Mouse (Mus musculus) kidney, postnatal 36 days (tissue): ENCODE results near the gene Bco2.
A peak's percentile ranks its signal among the peaks of the same experiment; 100 is the strongest.

Experiments
- DNase-seq, 2 experiments: peaks; one replicate each; pipeline ENCODE4 v3.0.0; 2021 to 2022; ENCODE audit warnings: mixed read lengths in 2 of 2

Bco2 gene

DNA sequence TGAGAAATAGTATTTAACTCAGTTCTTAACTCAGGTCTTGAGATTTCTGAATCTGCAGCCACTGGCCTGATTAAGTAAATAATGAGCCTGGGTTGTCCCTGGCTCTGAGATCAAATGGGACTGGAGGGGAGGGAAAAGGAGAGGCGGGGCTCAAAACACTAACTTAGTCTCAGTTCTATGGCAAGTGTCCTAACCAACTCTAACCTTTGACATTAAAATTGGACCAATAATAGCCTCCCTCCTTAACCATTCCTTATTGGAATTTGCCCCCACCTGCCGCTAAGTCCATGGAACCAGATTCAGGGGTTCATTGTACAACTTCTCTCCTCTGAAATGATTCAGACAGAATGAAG is at the start of gene Bco2:
Gene Bco2 (minus strand): TSS at position 88 of the 353 bp plus-strand sequence.
- DNase-seq: peak; percentile 62 to 79

DNA sequence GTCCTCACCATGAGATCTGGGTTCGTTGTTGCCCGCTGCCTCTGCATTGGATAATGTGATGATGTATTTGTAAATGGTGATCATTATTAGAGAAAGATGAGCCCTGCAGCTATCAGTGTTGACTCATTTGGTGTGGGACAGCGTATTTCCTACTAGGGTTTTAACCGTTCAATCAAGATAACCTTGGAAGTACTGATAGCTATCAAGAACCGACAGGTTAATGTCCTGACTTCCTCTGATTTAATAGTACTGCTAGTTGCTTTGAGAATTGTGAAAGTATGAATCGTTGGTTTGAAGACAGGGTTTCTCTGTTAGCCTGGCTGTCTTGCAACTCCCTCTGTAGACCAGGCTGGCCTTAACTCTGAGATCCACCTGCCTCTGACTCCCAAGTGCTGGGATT is 49.4 kb upstream of the Bco2 start:
- DNase-seq: no peak

DNA sequence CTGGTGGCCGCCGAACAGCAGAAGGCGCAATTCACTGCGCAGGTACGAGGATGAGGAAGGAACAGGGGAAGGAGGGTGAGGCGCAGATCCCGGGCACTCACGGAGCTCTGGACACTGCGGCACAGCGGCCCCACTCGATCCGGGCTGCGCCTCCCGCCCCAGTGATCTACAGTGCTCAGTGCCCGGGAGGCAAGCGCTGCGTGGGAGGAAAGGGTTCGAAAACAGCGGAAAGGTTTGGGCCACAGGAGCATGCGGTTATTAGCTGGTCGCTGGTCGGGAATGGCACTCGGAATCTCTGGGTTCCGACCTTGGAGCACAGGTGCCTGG is 49.0 kb upstream of the Bco2 start:
- DNase-seq: no peak

DNA sequence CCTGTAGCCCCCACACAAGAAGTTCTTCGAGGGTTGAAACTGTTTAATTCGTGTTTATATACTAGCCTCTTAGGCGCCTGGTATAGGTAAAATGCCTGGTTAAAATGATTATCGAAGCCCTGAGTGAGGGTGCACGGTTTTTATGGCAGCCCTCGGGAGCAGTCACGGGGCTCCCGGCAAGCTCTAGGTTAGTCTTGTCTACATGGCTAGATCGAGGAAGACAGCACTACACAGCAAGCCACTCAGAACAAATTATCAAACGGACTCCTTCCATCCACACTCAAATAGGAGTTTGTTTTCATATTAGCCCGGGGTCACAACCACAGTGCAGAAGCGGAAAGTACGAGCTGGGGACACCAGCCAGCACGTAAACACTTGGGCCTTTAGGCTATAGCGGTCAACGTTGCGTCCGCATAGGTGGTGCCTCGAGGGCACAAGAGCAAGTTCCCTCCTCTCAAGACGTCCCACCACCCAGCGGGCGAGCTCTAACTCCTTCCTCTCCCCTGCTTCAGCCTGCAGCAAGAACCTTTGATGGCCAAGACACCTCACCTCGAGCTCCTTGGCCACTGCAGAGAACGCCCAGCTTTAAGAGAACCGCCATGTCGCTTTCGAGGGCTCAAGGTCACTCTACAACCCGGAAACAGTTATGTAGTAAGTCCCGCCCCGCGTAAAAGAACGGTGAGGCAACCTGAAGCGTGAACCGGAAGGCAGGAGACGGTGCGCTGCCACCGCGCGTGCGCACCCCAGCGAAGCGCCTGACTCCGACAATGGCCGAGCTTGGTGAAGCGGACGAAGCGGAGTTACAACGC is 48.4 kb upstream of the Bco2 start, which contains the start of the genes Sdhd and Timm8b:
Gene Sdhd (minus strand): TSS at position 624 of the 809 bp plus-strand sequence.
Gene Timm8b (plus strand): TSS at position 722 of the 809 bp plus-strand sequence.
- peak; percentile 95 to 97 for DNase-seq

DNA sequence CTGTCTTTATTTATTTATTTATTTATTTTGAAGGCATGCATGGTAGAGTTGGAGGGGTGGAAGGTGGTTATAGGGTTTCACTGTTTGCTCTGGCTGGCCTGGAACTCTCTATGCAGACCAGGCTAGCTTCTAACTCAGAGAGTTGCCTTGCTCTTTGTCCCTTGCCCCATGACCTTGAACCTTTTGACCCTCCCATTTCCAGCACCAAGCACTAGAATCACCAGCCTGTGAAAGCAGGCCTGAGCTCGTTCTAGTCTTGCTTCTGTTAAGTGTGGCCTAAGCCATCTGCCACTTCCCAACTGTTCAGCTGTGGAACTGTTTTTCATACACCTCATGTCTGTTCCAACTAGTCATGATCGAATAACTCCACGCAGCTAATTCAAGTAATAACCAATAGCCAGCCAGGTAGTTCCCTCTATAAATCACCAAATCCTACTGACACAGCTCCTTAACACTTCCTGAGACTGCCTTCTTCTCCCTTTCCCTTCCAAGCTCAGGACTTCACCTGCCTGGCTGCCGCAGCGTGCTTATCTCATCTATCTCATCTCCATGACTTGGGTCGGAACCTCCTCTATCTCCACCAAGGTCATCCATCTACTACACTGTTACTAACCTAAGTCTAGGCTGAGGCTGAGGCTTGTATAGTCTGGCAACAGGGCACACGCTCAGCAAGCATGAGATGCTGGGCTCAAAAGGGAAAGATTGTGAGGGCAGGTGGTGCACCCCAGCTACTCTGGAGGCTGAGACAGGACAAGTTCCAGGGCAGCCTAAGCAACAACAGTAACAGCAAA is 47.3 kb upstream of the Bco2 start:
- peak; percentile 46 to 49 for DNase-seq

DNA sequence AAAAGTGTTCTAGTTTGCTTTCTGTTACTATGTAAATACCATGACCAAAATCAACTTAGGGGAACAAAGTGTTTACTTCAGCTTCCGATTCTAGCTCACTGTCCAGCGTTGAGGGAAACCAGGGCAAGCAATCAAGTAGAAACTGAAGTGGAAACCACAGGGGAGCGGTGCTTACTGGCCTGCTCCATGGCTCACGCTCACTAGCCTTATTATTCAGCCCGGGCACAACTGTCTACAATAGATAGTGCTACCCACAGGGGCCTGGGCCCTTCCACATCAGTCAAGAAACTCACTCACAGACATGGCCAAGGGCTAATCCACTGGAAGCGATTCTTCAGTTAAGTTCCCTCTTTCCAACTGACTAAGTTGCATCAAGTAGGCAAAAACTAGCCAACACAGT is 46.6 kb upstream of the Bco2 start:
- no peak for DNase-seq

DNA sequence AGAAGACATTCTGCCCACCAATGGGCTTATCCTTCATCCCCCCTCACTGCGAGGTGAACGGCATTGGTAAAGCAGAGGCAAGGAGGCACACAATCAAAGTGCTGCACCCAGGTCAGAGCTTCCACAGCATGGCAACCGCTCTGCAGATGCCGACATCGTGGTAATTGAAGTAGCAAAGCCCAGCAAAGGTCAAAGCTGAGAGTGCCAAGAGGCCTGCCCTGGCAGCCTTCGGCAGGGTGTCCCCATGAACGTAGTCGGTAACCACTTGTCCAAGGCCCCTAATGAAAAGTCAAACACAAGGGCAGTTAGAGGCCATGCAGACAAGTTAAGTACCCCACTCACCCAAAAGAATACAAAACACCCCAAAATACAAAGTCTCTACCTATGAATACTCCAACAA is 42.0 kb upstream of the Bco2 start:
- DNase-seq: no peak

DNA sequence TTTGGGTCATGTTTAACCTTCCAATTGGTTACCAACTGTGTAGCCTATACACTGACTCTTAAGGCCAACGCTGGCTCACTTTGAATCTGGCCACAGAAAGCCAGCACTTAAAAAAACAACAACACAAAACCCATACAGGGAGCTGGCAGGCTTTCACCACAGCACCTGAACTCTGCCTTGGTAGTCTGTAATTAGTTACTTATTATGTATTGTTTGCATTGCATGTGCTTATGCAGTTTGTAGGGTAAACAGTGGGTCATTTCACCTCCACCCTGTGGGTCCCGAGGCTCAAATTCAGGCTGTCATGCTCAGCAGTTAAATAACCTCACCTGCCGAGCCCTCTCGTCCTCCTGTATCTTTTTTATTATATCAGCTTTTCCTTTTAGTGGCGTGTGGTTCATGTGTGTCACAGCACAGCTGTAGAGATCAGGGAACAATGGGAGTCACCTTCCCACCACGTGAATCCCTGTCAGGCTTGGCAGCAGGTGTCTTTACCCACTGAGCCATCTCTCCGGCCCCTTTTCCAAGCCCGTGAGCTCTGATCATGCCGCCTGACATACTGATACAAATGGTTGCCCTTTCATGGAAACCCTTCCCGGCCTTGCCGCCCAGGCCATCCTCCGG is 39.9 kb upstream of the Bco2 start:
- peak; percentile 49 to 51 for DNase-seq

DNA sequence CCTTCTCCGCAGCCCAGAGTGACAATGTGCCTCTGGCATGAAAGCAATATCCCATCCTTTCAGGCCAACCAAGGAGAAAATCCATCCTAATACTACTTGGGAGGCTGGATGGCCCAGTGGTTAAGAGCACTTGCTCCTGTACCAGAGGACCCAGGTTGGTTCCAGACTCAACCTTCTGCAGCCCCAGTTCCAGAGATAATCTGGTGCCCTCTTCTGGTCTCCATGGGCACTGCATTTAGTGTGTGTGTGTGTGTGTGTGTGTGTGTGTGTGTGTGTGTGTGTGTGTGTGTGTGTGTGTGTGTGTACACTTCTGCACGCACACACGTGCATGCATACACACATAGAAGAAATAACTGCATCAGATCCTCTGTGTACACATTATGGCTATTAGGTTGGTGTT is 38.6 kb upstream of the Bco2 start:
- peak; percentile 26 to 74 for DNase-seq

DNA sequence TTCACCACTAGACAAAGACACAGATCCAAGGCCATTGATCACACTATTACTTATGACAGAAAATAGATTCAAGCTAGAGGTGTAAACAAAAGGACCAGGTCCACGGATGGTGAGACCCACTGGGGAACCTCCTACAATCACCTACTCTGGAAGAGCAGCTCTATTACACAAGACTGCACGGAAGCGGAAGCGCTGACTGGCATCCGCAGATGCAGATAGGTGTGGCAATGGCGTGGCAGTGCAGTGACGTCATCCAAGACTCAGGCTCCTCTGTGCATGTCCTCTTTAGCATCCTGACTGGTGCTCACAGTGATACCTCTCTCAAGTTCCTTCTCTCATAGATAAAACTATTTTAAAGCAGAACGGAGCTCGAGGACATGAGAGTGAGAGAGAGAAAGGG is 38.0 kb upstream of the Bco2 start:
- DNase-seq: no peak

DNA sequence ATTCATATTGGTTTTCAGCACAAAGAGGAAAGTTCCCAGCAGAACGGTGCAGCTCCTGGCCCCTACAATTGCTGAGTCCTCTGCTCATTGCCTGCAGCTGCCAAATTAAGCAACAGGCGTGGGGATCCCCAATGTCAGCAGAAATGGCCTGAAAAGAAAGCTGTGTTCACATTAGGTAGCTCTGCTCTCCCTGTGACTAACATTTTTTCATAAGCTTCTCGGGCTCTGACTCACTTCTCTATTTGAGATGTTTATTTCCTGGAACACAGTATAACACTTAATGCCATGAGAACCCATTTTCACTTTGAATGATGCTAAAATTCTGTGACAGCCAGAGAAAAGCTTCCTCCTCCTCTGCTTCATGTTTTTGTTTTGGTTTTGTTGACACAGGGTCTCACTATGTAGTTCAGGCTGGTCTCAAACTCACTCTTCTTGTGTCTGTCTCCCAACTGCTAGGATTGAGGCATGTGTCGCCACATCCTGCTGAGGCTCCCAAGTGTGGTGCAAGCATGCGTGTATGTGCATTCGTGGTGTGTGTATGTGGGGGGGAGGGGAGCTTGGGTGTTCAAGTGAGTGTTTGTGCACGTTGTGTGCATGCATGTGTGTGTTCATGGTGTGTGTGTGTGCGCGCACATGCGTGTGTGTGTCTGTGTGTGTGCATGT is 36.0 kb upstream of the Bco2 start:
- no peak for DNase-seq

DNA sequence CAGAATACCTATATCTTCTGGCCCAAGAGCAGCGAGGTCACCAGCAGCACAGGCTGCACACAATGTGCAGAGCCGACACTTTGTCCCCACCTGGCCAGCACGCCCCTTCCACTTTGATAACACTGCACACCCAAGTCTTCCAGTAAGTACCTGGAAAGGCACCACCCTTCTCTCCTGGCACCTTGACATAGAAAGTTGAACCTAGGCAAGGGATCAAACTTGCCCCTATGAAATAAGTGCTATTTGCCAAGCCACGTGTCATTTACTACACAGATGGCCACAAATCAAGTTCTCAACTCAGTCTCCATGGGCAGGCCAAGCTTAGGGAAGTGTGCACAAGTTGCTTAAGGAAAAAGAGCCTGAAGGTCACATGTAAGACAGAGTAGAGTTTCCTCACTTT is 32.0 kb upstream of the Bco2 start:
- no peak for DNase-seq

DNA sequence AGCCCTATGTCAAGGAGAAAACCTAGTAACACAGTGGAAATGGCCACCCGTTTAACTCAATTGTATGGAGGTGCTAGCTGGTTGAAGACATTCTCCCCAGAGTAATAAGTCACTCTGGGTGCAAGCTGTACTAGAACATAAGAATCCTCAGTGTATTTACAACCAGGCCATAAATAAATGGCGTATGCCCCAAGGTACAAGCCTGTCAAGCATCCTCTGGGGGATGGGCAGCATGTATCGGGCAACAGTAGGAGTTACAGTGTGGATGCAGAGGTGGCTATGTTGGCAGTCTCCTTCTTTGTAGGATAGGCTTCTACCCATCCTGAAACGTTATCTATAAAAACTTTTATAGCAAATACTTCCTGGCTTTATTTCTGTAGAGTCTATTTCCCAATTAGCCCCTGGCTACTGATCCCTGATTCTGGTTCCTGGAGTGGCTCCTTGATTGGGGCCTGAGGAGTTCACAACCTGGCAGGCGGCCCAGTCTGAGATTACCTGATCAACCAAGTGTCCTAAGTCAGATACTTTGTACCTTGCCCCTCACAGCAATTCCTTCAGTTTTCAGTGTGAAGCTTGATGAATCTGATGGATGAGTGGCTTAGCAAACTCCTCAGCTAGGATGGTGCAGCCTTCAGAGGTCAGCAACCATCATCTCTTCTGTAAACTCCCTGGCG is 30.3 kb upstream of the Bco2 start:
- peak; percentile 88 to 91 for DNase-seq

DNA sequence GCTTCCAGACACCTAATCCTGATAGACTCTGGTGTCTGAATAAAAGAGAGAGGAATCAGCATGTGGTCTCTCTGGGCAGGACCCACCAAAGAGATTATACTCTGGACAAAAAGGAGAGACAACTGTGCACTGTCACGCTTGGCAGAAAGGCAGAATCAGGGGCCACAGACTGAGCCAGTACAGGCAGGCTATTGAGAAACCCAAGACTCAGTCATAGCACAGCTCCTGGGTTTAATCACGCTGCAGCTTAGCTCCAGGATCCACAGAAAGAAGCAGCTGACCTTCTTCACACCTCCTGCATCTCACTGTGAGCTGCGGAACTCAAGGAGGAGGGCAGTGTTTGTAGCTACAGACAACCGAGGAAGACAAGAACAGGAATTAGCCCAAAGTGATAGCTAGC is 25.4 kb upstream of the Bco2 start:
- DNase-seq: no peak

DNA sequence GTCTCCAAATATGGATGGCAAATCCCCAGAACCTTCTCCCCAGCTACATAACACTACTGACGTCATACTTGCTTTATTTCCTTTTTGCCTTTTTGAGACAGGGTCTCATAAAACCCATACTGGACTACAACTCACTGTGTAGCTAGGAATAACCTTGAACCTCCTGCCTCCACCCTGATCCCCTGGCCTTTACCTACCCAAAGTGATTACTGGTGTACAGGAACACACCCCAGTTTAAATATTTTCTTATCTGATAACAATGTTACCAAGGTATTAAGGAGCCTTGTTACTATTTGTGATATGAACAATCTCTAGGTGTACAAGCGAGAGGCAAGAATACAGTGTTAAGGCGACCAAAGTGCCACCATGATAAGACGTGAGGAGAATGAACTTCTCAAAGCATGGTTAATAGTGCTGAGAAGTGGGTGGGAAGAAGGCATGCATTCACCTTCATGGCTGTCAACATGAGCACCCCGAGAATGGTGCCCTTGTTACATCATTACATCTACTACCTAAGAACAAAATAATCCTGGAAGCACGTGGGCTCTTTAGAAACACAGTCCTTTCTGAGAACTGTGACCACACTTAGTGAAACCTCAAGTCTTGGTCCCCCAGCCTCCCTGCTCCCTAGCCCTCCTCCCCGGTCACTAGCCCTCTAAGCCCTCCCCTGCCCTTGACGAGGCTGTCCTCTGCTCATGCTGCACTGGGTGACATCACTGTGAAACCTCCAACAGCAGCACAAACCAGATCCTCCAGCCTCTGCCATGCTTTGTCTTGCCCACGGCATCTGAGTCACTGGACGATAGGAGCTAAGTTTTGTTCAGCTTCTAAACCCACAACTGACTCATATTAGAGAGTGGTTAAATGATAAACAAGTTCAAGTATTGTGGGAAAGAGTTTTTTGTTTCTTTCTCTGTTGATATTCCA is 14.9 kb upstream of the Bco2 start:
- DNase-seq: no peak

DNA sequence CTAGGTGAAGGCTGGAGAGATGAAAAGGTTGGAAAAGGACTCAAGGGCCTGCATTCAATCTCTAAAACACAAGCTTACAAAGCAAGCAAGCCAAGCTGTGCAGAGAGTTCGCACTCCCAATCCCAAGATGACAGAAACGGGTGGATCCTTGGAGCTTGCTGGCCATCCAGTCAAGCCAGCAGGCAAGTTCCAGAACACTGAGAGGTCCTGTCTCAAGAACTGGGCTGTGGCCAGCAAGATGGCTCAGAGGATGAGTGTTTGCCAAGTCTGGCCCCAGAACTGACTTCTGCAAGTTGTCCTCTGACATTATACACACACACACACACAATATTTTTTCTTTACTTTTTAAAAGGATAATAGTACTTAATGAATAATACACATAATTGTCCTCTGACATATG is 12.9 kb upstream of the Bco2 start:
- DNase-seq: no peak

DNA sequence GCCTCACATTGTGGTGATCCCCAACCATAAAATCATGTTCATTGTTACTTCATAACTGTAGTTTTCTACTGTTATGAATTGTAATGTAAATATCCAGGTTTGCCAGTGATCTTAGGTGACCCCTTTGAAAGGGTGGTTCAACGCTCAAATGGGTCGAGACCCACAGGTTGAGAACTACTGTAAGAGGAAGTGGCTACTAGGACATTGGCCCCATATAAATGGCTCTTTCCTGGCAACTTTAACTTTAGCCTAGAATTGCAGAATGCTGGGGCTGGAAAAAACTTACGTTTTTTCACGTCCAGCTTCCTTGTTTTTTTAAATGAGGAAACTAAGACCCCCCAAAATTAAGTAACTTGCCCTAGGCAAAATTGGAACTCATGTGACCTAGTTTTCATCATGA is 12.4 kb upstream of the Bco2 start:
- no peak for DNase-seq

DNA sequence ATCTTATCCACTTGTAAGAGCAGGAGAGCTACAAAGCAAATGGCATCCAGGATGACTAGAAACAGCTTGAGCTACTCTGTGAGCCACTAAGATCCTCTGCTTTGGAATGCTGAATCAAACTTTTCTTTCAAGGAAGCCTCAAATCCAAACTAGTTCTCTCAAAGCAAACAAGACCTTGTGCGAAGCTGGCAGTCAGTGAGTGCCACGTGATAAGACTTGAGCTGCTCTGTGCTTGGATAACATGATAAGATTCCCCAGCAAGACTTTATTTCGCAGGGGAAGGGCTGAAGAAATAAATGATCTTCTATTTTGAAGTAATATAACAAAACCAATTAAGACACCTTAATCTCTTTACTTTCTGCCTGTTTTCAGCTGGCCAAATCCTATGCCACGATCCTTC is 11.0 kb upstream of the Bco2 start:
- DNase-seq: no peak

DNA sequence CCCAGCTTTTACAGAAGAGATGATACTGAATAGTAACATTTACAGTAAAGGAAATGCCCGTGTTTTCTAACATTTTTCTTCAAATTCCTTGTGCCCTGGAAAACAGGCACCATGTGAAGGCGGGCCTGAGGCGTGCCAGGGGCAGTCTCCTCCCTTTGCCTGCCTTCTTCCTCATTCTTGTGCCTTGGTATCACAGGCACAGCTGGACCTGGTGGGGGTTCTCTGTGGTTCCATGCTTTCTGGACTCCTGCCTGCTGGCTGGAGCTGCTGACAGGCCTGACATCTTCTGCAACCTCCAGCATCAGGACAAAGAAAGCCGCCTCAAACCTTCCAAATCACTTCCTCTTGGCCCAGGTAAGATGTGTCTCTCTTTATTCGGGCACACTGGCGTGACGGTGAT is 10.2 kb upstream of the Bco2 start:
- no peak for DNase-seq

DNA sequence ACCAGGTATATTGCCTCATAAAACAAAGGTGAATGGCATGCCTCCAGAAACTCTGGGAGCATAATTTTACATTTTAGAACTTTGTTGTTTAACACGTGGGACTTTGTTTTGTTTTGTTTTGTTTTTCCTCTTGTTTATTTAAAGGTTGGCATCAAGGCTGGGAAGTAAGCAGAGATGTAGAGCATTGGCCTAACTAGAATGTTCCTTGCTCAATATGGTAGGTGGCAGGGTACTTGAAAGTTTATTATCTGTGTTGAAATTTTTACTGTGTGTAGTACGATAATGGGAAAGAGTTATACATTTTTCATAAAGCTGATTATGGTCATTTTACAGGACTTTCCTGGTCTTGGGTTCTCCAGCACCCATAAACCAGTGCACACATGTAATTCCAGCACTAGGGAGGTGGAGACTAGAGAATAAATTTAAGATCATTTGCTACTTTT is 7.0 kb upstream of the Bco2 start:
- no peak for DNase-seq

DNA sequence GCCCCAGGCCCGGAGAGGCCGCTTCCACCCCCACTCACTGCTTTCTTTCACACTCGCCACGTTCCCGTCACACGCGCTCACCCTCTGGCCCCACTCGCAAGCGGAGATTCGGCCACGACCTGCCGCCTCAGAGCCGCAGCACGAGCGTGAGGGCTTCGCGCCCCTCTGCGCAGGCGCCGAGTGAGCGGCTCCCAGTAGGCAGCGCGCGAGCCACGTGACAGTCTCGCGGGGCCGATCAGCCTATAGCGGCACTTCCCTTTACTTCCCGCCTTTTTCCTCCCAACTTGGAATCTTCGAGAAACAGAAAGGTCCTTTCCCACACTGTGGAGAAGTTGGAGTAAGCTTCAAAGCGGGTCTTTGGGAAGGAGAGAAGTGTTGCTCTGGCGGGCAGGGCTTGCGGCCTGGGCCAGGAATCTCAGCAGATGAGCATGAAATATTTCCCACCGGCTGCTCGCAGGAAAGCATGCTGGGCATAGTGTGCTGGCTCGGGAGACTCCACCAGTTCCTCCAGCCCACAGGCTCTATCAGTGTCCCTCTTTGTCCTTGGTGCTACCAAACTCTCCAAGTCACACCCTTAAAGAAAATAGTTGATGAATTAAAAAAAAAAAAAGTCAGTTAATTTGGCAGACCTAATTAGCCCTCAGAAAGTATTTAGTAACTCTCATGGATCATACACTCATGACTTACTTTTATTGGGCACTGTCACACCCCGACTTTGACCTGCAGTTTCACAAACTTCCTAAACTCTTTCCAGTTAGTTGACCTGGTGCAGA is 6.3 kb upstream of the Bco2 start, which contains the start of gene Tex12:
Gene Tex12 (minus strand): TSS at position 181 of the 773 bp plus-strand sequence.
- DNase-seq: no peak
